In genomic region chr4:137029348-137029747, GRCm38 (mm10) we compare ENCODE assay signal across 24 mouse cellular contexts. TPM values are rescaled to one million over a fixed set of nuclear protein-coding genes. Genes with fewer than 3 reads are reported as not detected.
DNase-seq lines count a peak whose midpoint lies in the region; ATAC-seq and TF ChIP-seq lines count a peak whose summit lies in the region.
"Had no signal": no experiment of that assay in that cellular context is flagged by ENCODE, and none has a peak within 500 bp of the region (broad histone marks: within the 10 kb centered on the region; RNA-seq: fewer than 3 reads in every experiment).

No protein-coding gene starts in this region.

- no peak for DNase-seq in heart, adult 8-10 months (ENCODE audit: low spot score)
- DNase-seq in kidney, adult 2 months = peak; percentile 40
- DNase-seq in kidney, postnatal 14 days = no peak
- peak; percentile 34 for DNase-seq in ovary, adult 18-20 months (ENCODE audit: low spot score)
- DNase-seq in ovary, postnatal 14 days (ENCODE audit: low spot score) = no peak
- DNase-seq: cerebellum, adult 2 months; cerebellum, postnatal 25 days; gastrocnemius, postnatal 25 days; heart, postnatal 10 days; layer of hippocampus, postnatal 36 days; lung, postnatal 4 days; right cerebral cortex, adult 18-20 months; right cerebral cortex, postnatal 4 days; thymus, postnatal 14 days had no signal

- no peaks in the 10 kb centered on the region for H3K9me3 ChIP-seq in heart, embryonic 11.5 days (replicated peaks; ENCODE audit: control insufficient read depth, low read length)
- no peaks in the 10 kb centered on the region for H3K9me3 ChIP-seq in forebrain, embryonic 16.5 days (ENCODE audit: control insufficient read depth, low read length)
- H3K9me3 ChIP-seq: embryonic facial prominence, embryonic 12.5 days; neural tube, embryonic 13.5 days had no signal

- no peak for TF ChIP-seq CTCF in kidney, adult 2 months (conservative IDR thresholded peaks at IDR 0.05; ENCODE audit: insufficient read depth, insufficient read length, low read depth, low read length)

- no peak overlapping the region for H3K4me3 ChIP-seq in heart, embryonic 11.5 days (ENCODE audit: low read depth, low read length)
- H3K4me3 ChIP-seq in kidney, adult 2 months (ENCODE audit: insufficient read depth, low read depth, low read length) = no peak overlapping the region
- no peak overlapping the region for H3K4me3 ChIP-seq in forebrain, embryonic 16.5 days (replicated peaks; ENCODE audit: low read length)
- H3K4me3 ChIP-seq: embryonic facial prominence, embryonic 12.5 days; layer of hippocampus, adult 2 months; myocyte; neural tube, embryonic 13.5 days had no signal

- H3K4me2 ChIP-seq in heart, embryonic 11.5 days = peak overlapping the region; percentile 29; the same call in 1 of the 2 replicates
- no peak overlapping the region for H3K4me2 ChIP-seq in forebrain, embryonic 16.5 days (ENCODE audit: low read length)
- H3K4me2 ChIP-seq: embryonic facial prominence, embryonic 12.5 days; hindbrain, embryonic 14.5 days; neural tube, embryonic 13.5 days had no signal

- TF ChIP-seq POLR2A in kidney, adult 2 months (IDR thresholded peaks at IDR 0.05; ENCODE audit: low read depth, low read length) = no peak

- no peaks in the 10 kb centered on the region for H3K27me3 ChIP-seq in heart, embryonic 11.5 days (ENCODE audit: control insufficient read depth, insufficient read depth, low read length)
- no peaks in the 10 kb centered on the region for H3K27me3 ChIP-seq in kidney, adult 2 months (replicated peaks; ENCODE audit: control insufficient read depth, insufficient read depth, low read length)
- H3K27me3 ChIP-seq in forebrain, embryonic 16.5 days (replicated peaks; ENCODE audit: control insufficient read depth, insufficient read depth, low read length) = no peaks in the 10 kb centered on the region
- H3K27me3 ChIP-seq: embryonic facial prominence, embryonic 12.5 days; neural tube, embryonic 13.5 days had no signal

- peaks cover 30% of the 10 kb centered on the region for H3K4me1 ChIP-seq in heart, embryonic 11.5 days (ENCODE audit: control insufficient read depth, insufficient read depth, low read length)
- peaks cover 16% of the 10 kb centered on the region for H3K4me1 ChIP-seq in kidney, adult 2 months (ENCODE audit: control insufficient read depth, insufficient read depth, low read length)
- peaks cover 3% of the 10 kb centered on the region; the same call in 1 of the 2 replicates for H3K4me1 ChIP-seq in forebrain, embryonic 16.5 days (replicated peaks; ENCODE audit: control insufficient read depth, insufficient read depth, low read length)

- H3K27ac ChIP-seq in heart, embryonic 11.5 days (ENCODE audit: low read depth, low read length) = no peak overlapping the region
- H3K27ac ChIP-seq in kidney, adult 2 months (ENCODE audit: insufficient read depth, low read depth, low read length) = no peak overlapping the region
- H3K27ac ChIP-seq in forebrain, embryonic 16.5 days (ENCODE audit: low read length) = no peak overlapping the region
- H3K27ac ChIP-seq: embryonic facial prominence, embryonic 12.5 days; hindbrain, embryonic 14.5 days; kidney, postnatal 0 days; layer of hippocampus, adult 2 months; neural tube, embryonic 13.5 days had no signal

- peak overlapping the region; percentile 52; the same call in 1 of the 2 replicates for H3K9ac ChIP-seq in heart, embryonic 11.5 days (ENCODE audit: low read depth, low read length)
- no peak overlapping the region for H3K9ac ChIP-seq in forebrain, embryonic 16.5 days (replicated peaks; ENCODE audit: low read depth, low read length)
- H3K9ac ChIP-seq: embryonic facial prominence, embryonic 12.5 days; hindbrain, embryonic 14.5 days; neural tube, embryonic 13.5 days had no signal

- ATAC-seq in heart, embryonic 11.5 days (replicated peaks; ENCODE audit: insufficient number of reproducible peaks, low FRiP score, low TSS enrichment) = no peak
- ATAC-seq in forebrain, embryonic 16.5 days = no peak
- ATAC-seq: activated CD4-positive, CD25-positive, alpha-beta regulatory T cell, adult 4 months; inflammation-experienced regulatory T-cells, adult 6 months had no signal

- no peaks in the 10 kb centered on the region for H3K36me3 ChIP-seq in heart, embryonic 11.5 days (ENCODE audit: control insufficient read depth, insufficient read depth, low read length)
- no peaks in the 10 kb centered on the region for H3K36me3 ChIP-seq in kidney, adult 2 months (ENCODE audit: control insufficient read depth, insufficient read depth, low read length)
- H3K36me3 ChIP-seq in forebrain, embryonic 16.5 days (ENCODE audit: control insufficient read depth, insufficient read depth) = no peaks in the 10 kb centered on the region
- H3K36me3 ChIP-seq: embryonic facial prominence, embryonic 12.5 days; neural tube, embryonic 13.5 days had no signal

- WGBS in heart, embryonic 11.5 days (ENCODE audit: insufficient replicate concordance) = 39% methylated on average over 8 of the region's 8 CpGs
- WGBS in kidney, adult 2 months = 46% methylated on average over 8 of the region's 8 CpGs
- 72% methylated on average over 8 of the region's 8 CpGs for WGBS in forebrain, embryonic 16.5 days

RNA-seq across cellular contexts. Expression of gene Zbtb40, which starts 19.3 kb away (rescaled TPM):
- 3.5 and 3.7 TPM in 2 replicates for polyA plus RNA-seq in heart, embryonic 11.5 days (2014; fragmentation: Nextera tagmentation; extraction: Ambion mirVana)
- 1 to 10 TPM; 5.6 to 9.3 (median 7.1) TPM for total RNA-seq in heart, adult 8-10 months (2022)
- 9.5 and 12.3 TPM in 2 replicates for polyA plus RNA-seq in kidney, adult 2 months (2012; rRNA removed)
- 5.3 and 6.0 TPM in 2 replicates for polyA plus RNA-seq in forebrain, embryonic 16.5 days (2015; fragmentation: Nextera tagmentation; extraction: Ambion mirVana)

Comparison
In these comparisons a context has a peak if more than half of its experiments do, and no peak if none do; other contexts are left out.
1. DNase-seq: peak in kidney, adult 2 months (single experiment) and ovary, adult 18-20 months (single experiment); none in heart, adult 8-10 months (single experiment), kidney, postnatal 14 days (single experiment) and ovary, postnatal 14 days (single experiment).